Mouse (Mus musculus) left cerebral cortex, adult 2 months (tissue): ENCODE data around the gene Rps6ka1. TPM values are rescaled to one million over a fixed set of nuclear protein-coding genes. Genes with fewer than 3 reads are reported as not detected.

Experiments
- DNase-seq, 2 experiments: peaks; one replicate each; pipeline ENCODE4 v3.0.0; 2021 to 2022; ENCODE audit warnings: low spot score in 2 of 2, mixed read lengths in 1 of 2; ENCODE audit errors: extremely low spot score in 1 of 2
- H3K27ac ChIP-seq: fragments of 200-600 bp; 2 replicates; pipeline ENCODE4 v1.8.1; 2022
- H3K4me3 ChIP-seq: fragments of 200-600 bp; 2 replicates; pipeline ENCODE4 v1.8.1; 2022
- CTCF ChIP-seq: fragments of 200-600 bp; IDR thresholded peaks from 2 replicates; pipeline ENCODE4 v1.8.1; 2022; ENCODE audit warnings: antibody characterized with exemption, mild to moderate bottlenecking, moderate library complexity
- intact Hi-C: fragments of 180-260 bp; cut with DNase I; formaldehyde crosslinking; loops from one replicate; pipeline ENCODE4 v1.15.1; 2025
- total RNA-seq, 2 experiments: library from RNA; stranded (reverse); gene quantifications; 2 replicates each; pipeline ENCODE4 v1.2.3; 2021

The Rps6ka1 gene
- total RNA-seq, 2 experiments from 2014 or later = 11.8 to 12.6 TPM

DNA sequence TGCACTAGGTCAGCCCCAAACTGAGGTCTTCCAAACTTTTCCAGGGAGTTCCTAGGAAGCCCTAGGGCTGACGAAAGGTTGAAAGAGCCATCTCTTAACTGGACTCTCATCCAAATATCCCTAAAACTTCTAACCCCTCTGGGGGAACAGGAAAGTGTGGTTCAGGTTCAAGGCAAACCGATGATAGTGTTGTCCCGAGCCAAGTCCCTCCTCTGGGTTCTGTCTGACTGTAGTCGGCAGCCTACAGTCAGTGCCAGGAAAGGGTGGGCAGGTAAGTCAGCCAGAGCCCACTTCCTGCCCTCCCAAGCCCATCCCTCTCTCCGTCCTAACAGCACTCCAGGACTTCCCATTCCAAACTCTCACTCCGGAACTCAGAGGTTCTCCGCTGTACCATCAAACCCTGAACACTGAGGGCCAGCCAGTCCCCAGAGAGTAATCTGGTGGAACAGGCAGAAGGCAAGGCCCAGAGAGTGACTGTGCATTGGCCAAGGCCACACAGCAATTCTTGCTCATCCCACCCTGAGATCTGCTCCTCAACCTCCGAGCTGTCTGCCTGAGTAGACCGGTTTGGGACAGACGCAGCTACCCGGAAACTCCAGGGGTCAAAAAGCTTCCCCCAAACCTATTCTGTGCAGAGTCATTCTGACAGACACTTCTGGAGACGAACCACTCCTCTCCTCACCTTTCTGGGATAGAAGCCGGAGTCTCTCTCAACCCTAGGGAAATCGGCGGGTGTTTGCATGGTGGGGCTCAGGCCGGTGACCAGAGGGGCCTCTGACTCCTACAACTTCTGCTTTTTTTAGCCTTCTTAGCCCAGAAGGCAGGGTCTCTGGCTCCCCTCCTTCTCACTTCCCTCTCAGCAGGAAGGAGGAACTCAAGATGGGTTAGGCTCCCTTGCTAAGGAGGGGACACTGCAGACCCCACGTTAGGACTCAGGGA, 13.4 kb downstream of the Rps6ka1 start:
- Histone ChIP-seq H3K4me3 (no peak overlapping the region), H3K27ac (no peak overlapping the region)
- DNase-seq = no peak
- TF ChIP-seq CTCF = no peak
- intact Hi-C loops = no loop called here

DNA sequence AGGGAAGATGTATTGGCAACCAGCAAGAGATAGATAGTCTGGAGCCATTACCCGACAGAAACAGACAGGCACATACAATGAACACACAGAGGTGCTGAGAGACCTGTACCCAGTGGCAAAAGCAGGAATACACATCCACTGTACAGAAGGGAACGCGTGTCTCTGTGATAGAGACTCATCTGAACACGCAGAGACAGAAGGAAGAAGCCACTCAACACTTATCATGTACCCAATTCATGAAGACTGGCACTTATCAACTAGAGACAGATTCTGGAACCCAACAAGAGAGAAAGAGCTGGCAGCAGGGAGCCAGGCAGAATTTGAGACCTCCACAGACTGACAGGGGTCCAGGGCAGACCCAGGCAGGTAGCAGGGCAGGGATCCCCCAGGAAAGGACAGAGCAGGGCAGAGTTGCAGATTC, 14.2 kb downstream of the Rps6ka1 start:
- intact Hi-C loops = no loop called here
- DNase-seq = no peak
- no peak overlapping the region for H3K4me3 ChIP-seq
- no peak overlapping the region for H3K27ac ChIP-seq
- no peak for TF ChIP-seq CTCF

DNA sequence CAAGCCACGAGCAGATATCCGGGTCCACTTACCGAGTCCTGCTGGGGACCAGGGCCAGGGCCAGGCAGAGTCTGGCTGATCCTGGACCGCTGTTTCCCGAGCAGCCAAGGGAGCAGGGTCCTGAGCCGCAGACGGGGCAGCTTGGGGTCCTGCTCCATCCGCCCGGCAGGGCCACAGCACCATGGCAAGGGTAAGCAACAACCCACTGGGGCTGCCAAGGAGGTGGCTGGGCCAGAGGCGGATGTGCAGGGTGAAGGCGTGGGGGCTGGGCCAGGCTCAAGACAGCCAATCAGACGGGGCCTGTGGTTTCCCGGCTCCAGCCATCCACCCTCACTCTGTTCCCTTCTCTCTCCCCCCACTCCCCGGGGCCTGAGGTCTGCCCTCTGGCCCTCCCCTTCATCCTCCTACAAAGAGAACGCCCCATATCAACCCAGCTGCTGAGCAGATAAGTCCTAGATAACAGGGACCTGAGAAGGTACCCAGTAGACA, 14.7 kb downstream of the Rps6ka1 start:
- intact Hi-C loops = no loop called here
- no peak overlapping the region for H3K4me3 ChIP-seq
- H3K27ac ChIP-seq = no peak overlapping the region
- no peak for TF ChIP-seq CTCF
- DNase-seq = no peak

DNA sequence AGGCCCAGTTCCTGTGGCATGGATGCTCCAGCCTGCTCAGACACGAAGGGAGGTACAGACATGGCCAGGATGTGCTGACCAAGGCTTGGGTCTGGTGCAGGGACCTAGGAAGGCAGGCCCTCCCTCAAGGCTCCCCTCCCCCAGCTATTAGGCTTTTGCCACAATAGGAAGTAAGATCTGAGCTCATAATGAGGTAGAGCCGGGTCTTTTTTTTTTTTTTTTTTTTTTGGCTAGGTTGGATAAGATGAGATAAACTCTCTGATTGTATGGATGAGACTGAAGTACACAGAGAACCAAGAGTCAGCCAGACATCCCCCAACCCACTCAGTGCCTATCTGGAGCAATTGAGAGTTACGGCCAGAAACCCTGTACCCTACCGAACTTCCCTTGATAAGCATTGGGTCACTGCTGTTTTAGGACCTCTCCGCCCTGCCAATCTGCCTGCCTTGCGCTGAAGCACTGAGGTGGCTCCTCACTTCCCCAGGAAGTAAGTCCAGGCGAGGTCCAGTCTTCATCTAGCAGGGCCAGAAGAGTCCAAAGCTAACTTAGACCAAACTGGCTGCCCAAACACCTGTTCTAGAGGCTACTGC, 15.3 kb downstream of the Rps6ka1 start:
- intact Hi-C loops = no loop called here
- H3K4me3 ChIP-seq = no peak overlapping the region
- DNase-seq = no peak
- no peak for TF ChIP-seq CTCF
- no peak overlapping the region for H3K27ac ChIP-seq

DNA sequence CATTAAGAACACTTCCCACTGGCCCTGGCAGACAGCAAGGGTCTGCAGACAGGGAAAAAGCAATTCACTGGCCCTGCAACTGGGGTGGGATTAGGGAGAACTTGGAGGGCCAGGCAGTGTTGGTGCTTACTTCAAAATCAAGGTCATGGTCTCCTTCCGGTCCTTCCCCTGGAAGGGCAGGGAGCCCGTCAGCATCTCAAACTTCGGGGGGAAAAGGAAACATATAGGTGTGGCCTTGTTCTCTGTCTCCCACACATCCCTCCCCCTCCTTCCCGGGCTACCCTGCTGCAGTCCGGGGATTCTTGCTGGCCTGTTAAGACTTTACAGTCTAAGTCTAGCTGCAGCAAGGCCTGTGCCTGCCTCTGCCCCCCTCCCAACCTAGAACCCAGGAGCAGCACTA, 22.4 kb downstream of the Rps6ka1 start:
- intact Hi-C loops = no loop called here
- Histone ChIP-seq H3K27ac (peak overlapping the region; percentile 30; the same call in 1 of the 2 replicates), H3K4me3 (no peak overlapping the region)
- TF ChIP-seq CTCF = no peak
- no peak for DNase-seq

DNA sequence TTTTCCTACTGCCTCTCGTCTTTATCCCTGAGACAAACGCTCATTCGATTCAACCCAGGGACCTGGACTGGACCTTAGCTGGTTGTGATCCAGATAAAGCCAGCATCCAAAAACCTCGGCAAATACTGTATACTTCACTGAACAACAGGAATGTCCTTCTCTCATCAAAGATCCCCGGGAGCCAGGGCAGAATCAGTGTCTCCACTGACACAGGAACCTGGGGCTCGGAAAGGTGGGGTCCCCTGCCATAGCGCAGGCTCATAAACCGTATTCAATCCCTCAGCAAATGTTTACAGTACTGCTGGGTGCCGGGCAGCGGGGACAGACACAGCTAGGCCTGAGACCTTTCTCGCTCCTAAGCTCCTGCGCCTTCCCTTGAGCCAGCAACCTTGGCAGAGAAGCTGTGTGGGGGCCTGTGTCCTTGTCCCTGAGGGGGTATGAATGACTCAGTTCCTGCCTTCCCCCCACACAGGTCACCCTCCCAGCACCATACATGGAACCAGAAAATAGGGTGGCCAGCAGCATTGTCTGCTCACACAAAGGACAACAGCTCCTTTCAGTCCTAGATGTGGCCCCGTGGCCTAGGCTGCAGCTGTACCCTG, 23.1 kb downstream of the Rps6ka1 start:
- Histone ChIP-seq H3K4me3 (no peak overlapping the region), H3K27ac (peak overlapping the region; percentile 52; the same call in 1 of the 2 replicates)
- intact Hi-C loops = no loop called here
- TF ChIP-seq CTCF = no peak
- no peak for DNase-seq

DNA sequence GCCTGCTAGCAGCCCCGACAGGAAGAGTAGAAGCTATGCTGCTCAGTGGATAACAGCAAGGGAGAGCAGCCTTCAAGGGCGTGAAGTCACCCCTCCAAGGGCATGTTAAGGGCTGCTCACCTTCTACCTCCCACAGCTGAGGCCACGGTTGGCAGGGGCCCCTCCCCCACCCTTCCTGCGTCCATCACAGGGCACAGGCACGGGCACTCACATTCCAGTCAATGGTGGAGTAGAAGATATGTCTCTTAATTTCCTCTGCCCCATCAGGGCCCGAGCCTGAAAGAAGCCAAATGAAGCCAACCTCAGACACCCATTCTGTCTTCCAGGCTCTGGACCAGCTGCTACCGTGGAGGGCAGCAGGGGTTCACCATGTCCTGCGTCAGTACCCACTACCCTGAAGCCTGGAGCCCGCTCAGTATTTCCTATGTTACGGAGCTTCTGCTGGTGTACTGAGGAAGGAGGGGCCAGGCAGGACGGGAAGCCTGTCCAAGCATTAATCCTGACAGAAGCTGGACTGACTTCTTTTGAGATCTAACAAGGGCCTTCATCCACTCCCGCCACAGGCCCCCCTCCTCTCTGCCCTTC, 23.7 kb downstream of the Rps6ka1 start:
- no peak overlapping the region for H3K4me3 ChIP-seq
- peak overlapping the region; percentile 52; the same call in 1 of the 2 replicates for H3K27ac ChIP-seq
- intact Hi-C loops = no loop called here
- no peak for DNase-seq
- TF ChIP-seq CTCF = no peak

DNA sequence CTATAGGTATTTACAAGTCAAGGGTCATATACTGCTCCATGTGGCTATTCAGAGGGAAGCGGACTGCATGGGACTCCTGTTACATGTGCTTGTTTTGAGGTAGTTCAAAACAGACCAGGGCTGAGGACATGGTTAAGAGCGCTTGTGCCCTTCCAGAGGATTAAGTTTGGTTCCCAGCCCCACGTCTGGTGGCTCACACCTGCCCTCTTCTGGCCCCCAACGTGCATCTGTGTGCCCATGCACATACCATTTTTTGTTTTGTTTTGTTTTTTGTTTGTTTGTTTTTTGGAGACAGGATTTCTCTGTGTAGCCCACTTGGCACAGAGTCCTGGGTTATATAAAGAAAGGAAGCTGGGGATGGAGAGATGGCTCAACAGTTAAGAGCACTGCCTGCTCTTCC, 30.1 kb downstream of the Rps6ka1 start:
- Histone ChIP-seq H3K4me3 (no peak overlapping the region), H3K27ac (no peak overlapping the region)
- intact Hi-C loops = no loop called here
- no peak for DNase-seq
- no peak; the same call in 1 of the 2 replicates for TF ChIP-seq CTCF

DNA sequence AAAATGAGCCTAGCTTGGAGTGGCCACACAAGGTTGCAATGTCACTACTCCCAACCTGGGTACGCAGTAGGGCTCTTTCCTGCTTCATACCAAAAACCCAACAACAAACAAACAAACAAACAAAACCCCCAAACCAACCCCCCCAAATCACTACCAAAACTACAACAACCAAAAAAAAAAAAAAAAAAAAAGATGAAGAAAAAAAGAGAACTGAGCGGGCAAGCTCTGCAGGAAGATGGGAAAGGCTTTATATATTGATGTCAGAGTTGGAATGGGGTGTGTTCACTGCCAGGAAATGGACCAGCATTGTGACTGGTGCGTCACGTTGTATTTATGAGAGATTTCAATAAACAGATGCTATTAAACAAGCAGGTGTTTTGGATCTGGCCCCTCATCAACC, 33.0 kb downstream of the Rps6ka1 start:
- no peak for DNase-seq
- intact Hi-C loops = no loop called here
- TF ChIP-seq CTCF = no peak
- Histone ChIP-seq H3K27ac (no peak overlapping the region), H3K4me3 (no peak overlapping the region)

DNA sequence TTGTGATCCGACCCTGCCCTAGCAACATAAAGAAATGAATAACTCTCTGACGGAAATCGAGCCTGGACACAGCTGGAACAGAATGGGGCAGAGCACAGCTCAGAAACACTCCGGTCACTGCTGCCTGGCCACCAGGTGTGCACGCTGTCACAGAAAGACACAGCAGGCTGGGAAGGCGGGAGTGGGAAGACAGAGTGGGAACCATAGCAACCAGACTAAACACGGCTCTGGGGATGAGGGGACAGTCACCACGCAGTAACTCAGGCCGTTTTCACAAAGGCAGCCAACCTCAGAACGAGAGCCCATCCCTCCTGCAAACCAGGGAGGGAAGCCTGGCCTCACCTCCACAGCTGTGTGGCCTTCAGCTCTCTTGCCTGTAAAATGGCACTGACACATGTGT, 34.0 kb downstream of the Rps6ka1 start:
- Histone ChIP-seq H3K4me3 (no peak overlapping the region), H3K27ac (peak overlapping the region; percentile 19; the same call in 1 of the 2 replicates)
- intact Hi-C loops = no loop called here
- no peak for TF ChIP-seq CTCF
- DNase-seq = no peak

DNA sequence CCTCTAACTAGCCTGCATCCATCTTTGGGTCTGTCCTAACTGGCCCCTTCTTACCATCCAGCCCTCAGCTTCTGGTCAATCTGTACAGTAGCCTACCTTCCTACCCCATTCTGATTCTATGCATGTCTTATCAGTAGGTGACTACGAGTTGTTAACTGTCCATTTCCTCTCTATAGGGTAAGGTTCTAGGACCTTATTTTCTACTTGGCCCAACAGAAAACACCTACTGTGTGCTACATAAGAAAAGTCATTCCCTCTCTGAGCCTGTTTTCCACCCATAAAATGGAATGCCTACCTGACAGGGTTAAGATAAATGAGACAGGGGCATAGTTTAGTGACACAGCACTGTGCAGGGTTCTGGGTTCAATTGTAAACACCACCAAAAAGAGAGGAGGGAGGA, 41.0 kb downstream of the Rps6ka1 start:
- intact Hi-C loops = no loop called here
- Histone ChIP-seq H3K27ac (no peak overlapping the region), H3K4me3 (no peak overlapping the region)
- no peak for TF ChIP-seq CTCF
- DNase-seq = no peak

DNA sequence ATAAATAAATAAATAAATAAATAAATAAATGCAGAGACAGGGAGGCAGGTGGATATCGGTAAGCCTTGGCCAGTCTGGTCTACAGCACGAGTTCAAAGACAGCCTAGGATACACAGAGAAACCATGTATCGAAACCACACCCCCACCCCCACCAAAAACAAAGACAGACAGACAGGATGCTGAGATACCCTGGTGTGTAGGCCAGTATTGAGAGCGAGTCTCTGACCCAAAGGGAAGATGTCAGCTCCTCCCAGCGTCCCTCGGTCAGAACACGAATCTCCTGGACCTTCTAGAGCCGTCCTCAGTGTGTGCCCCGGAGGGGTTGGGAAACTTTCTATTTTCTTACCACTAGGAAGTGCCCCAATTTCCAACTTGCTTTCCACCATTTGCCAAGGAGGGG, 42.5 kb downstream of the Rps6ka1 start:
- intact Hi-C loops = no loop called here

More for the DNA sequence above, 42.5 kb downstream of the Rps6ka1 start:
- Histone ChIP-seq H3K4me3 (no peak overlapping the region), H3K27ac (no peak overlapping the region)
- DNase-seq = no peak
- no peak for TF ChIP-seq CTCF
